Mouse (Mus musculus): ENCODE data around the gene Dse. TPM values are rescaled to one million over a fixed set of nuclear protein-coding genes. Genes with fewer than 3 reads are reported as not detected.
"Not testable (repeated sequence)": the region's sequence is repeated elsewhere in the genome, so short reads cannot be mapped to it uniquely, and the experiment has no call there.

The Dse gene
- total RNA-seq (2021), result 1 to 10 TPM; 5.7 to 6.7 TPM
- long read RNA-seq, experiment 1, full-length matches to known transcripts, result 1 of 4 reads
- long read RNA-seq, experiment 1, partial matches to known transcripts, result 1 of 4 reads
- long read RNA-seq, experiment 1, other reads (novel, unspliced or antisense), result 2 of 4 reads
- long read RNA-seq, experiment 2, full-length matches to known transcripts, result 4 of 6 reads
- long read RNA-seq, experiment 2, partial matches to known transcripts, result 1 of 6 reads
- long read RNA-seq, experiment 2, other reads (novel, unspliced or antisense), result 1 of 6 reads

DNA sequence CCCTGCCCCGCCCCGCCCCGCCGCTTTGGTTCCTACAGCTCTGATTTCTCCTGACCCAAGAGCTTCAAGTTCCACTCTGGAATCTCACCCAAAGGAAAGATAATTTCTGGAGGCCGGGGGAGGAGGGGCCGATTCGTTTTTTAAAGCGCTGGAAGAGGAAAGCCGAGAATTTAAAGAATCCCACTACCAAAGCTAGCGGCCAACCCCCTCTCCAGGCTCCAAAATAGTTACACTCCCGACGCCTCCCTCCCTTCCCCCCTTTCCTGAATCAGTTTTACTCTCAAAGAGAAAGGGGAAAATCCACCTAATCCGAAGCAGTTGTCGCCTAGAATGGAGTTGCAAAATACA, at the start of gene Dse:
Gene Dse, minus strand, starts transcription at position 213 of the 348 bp plus-strand sequence.
- DNase-seq, result no peak
- intact Hi-C loops (cut with DNase I), result loop anchor here (2.0 kb wide), 1 partner anchor 75 kb away; the partner anchor contains the start of gene Tspyl1

DNA sequence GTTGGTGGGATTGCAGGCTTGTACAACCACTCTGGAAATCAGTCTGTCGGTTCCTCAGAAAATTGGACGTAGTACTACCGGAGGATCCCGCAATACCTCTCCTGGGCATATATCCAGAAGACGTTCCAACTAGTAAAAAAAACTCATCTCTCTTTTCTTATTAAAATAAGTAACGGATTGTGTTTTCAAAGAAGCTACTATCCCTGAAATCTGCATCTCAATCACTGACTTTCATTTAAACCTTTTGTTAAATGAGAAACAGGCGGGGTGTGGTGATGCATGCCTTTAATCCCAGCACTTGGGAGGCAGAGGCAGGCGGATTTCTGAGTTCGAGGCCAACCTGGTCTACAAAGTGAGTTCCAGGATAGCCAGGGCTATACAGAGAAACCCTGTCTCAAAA, 45.3 kb upstream of the Dse start:
- DNase-seq; intact Hi-C loops (cut with DNase I): not testable (repeated sequence)

DNA sequence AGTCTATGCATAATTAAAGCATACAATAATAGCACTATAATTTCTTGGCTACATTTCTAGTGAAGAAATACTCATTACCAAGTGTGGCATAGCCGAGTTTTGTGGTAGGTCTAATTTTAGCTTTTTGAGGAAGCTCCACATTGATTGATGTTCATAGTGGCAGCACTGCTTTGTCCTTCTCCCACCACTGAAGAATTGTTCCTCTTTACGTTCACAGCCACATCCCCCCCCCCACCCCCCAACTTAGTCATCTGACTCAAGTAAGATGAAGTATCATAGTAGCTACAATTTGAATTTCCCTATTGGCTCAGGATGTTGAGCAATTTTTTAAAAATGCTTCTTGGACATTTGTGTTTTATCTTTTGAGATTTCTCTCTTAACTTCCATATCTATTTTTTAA, 42.1 kb upstream of the Dse start:
- intact Hi-C loops (cut with DNase I), result no loop called here
- no peak for DNase-seq

DNA sequence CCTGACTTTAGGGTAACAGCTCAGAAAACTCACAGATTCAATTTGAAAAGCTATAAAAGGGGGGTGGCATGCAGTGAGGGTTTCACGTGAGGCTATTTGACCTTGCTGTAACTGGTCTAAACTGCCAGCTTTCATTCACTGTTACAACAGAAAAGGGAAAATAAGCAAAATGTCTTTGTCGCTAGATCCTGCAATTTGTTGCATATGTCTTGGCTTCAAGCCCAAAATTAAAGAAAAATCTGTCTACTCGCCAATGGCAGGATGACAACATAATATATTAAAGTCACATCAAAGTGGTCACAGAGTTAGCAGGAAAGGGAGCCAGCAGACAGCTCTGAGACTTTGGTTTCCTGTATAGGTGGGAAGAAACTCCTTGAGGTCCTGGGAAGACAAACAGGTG, 40.2 kb upstream of the Dse start:
- no peak for DNase-seq
- intact Hi-C loops (cut with DNase I), result no loop called here

DNA sequence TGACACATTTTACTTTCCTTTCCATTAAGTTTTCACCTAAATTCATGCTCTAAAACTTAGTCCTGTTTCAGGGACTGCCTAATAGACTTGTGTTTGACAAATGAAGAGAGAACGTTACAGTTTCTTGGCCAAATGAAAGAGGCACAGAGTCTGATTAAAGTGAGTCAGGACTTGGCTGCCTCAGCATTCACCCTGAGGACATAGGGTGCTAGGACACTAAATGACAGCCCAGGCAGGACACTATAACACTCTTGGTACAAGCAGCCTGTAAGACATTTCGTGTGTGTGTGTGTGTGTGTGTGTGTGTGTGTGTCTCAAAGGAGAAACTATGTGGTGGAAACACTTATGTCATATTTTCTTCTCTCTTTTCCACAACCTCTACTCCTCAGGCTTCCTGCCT, 38.6 kb upstream of the Dse start:
- intact Hi-C loops (cut with DNase I), result no loop called here
- DNase-seq, result peak in 1 of 2 experiments; percentile 5

DNA sequence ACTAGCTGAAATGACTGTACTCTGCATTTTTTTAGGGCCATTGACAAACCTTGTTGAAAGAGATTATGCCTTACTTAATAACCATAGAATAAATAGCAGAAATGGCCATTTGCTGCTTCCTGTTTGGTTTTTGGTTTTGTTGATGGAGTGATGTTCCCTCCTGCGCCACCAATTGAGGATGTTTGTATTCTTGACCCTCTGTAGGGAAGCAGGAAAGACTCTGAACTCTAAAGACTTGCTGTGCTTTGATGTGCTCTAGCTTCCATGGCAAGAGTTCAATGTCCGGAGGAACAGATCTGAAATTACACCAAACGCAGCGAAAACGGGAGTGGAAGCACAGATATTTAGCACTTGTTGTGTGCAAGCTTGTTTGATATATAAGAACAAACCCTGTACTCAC, 37.2 kb upstream of the Dse start:
- intact Hi-C loops (cut with DNase I), result no loop called here
- no peak for DNase-seq

DNA sequence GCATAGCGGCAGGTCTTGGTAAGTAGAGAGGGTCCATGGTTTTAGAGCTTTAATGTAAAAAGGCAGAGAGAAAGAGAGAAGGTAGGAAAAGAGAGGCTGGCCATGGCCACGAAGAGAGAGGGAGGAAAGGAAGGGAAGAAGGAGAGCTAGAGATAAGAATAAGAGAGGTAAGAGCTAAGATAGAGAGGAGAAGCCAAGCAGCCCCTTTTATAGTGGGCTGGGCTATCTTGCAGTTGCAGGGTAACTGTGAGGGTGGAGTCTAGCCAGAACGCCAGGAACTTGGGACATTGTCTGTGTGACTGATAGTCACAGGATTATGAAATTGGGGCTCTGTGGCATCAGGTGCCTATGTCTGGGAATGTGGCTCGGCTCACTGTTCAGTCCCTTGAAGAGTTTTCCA, 31.0 kb upstream of the Dse start:
- intact Hi-C loops (cut with DNase I), result no loop called here
- DNase-seq, result no peak

DNA sequence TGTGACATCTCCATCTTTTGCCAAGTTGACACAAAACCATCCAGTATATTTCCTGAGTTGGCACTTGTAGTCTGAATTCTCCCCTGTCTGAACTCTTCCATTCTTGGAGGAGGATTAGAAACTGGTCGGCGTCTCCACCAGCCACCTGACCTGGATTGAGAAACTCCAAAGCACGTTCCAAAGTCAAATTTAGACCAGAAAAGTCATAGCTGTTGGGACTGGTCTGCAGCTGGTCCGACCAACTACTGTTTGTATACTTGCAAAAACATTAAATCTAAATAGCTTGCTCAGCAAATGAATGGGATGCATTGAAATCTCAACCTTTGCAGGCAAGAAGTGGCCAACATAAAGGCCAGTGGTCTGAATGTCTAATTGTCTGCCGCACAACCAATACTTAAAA, 29.1 kb upstream of the Dse start:
- DNase-seq, result no peak
- intact Hi-C loops (cut with DNase I), result no loop called here

DNA sequence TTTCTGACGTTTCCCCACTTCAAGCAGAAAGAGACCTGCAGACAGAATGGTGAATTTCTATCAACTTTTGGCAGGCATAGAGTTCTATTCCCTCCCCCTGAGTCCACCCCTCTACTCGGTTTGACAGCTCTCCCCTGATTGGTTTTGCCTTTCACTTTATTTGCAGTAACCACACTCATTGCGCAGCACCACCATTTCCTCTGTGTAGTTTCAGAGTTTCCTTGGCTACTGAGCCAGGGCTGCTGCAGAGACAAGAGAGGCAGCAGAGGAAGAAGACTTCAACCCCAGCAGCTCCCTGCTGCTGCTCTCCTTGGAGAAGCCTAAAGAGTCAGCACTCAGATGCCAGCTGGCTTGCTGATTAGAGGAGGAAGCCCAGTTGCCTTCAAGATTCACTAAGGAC, 27.9 kb upstream of the Dse start:
- intact Hi-C loops (cut with DNase I), result no loop called here

DNA sequence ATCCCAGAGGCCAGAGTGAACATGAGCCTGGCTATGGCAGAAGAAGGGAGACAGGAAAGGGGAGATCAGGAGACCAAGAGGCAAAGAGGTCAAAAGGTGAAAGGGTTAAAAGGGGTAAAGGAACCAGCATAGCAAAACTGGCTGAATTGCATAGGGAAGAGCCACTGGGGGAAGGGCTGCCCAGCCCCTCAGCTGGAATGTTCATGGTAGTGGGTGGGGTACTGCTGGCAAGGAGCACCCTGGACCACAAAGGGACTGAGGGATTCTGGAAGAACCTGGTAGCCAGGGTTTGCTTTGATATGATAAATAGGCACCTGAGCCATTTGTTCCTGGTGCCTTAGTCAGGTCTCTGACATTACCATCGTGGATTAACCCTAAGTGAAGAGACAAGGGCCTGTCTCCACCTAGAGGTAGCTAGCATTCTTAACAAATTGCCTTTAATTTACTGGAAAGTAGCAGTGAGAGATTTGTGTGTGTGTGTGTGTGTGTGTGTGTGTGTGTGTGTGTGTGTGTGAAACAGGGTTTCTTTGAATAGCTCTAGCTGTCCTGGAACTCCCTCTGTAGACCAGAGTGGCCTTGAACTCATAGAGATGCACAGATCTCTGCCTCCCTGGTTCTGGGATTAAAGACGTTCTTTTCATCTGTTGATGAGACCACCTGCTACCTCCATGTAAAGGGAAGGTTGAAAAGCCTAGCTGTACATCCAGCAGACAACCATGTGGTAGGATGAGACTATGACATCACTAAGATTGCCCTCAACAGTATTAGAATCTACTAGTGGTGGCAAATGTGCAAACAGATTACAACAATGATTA, 26.6 kb upstream of the Dse start:
- DNase-seq, result no peak
- intact Hi-C loops (cut with DNase I), result no loop called here

More for the DNA sequence above, 27.9 kb upstream of the Dse start:
- DNase-seq, result no peak

DNA sequence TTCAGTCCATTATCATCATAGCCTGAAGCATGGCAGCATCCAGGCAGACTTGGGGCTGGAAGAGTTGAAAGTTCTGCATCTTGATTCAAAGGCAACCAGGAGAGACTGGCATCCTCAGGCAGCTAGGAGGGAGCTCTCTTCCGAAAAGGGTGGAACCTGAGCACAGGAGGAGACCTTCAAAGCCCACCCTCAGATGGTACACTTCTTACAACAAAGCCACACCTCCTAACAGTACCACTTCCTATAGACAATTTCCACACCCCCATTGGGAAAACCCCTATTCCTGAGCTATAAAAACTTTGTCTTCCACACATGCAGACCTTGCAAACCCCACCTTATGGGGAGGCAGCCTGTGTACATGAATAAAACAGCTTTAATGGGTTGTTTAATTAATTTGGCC, 25.9 kb upstream of the Dse start:
- DNase-seq, result no peak
- intact Hi-C loops (cut with DNase I), result no loop called here

DNA sequence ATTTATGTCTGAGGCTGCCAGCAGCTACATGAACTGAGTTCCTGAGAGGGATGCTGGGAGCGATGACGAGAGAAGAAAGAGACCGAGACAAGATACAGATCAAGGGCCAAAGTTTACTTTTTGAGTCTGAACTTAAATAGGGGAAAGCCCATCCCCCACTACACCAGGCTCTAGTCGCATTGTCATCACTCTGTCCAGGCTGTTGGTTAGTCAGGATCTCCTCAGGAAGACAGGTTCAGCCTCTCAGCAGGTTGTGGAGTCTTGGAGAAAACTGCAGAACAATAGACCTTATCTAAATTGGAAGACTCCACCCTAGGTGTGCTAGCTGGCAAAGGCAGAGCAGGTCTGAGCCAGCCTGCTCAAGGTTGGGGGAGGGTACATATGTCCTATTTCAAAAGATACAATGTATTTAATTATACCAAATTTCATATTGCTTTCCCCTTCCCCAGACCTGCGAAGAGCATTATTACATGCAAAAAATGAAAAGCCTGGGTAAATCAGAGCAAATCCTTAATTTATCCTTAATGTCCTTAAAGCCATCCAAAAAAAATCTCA, 22.7 kb upstream of the Dse start:
- no peak for DNase-seq
- intact Hi-C loops (cut with DNase I), result no loop called here

DNA sequence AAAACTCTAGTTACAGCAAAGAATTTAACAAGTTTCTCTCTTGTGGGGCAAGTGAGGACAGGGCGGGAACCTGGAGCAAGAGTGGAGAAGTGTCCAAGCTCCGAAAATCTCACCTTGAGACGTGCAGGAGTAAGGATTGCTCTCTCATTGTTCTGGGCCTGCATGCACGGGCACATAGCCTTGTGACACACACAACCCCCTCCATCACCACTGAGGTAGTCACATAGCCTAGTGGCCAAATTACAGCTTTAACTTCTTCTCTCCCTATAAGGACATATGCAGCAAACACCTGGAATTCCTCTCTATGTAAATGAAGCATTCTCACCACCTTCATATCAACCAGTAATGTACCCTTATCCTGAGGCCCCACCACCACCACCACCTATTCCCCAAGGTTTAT, 22.0 kb upstream of the Dse start:
- intact Hi-C loops (cut with DNase I), result no loop called here
- DNase-seq, result no peak

DNA sequence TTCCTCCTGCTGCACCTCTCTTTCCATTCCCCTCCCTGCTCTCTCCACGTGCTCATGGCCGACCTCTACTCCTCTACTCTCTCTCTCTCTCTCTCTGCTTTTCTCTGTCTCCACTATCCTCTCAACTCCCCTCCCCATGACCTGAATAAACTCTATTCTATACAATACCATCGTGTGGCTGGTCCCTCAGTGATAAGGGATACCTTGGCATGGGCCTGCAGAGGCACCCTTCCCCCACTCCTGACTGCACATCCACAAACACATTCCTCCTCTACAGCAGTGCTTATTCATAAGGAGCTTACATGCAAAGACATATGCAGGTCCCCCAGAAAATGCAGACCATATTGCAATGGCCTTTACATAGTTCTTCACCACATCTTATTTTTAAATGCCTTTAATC, 16.1 kb upstream of the Dse start:
- DNase-seq, result no peak
- intact Hi-C loops (cut with DNase I), result no loop called here

DNA sequence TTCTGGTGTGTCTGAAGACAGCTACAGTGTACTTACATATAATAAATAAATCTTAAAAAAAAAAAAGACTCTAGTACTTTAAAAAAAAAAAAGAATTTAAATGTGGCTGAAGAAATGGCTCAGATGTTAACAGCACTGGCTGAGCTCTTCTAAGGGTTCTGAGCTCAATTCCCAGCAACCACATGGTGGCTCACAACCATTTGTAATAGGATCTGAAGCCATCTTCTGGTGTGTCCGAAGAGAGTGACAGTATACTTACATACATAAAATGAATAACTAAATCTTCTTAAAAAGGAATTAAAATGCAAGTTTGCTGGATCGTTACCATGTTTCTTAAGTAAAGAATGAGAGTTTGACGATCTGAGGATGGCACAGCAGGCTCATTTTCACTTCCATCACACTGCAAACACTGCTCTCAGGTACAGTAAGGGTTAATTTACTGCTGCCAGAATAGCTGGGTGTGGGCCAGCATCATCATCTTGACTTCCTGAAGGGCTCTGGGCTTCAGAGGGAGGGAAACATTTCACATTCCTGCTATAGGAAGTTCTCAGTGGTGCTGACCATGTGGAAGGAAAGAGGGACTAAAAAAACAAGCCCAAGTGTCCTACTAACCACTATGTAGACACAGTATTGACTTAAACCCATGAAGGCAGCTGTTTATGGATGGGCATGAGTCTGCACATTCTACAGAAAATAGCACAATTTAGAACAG, 14.6 kb upstream of the Dse start:
- no peak for DNase-seq

DNA sequence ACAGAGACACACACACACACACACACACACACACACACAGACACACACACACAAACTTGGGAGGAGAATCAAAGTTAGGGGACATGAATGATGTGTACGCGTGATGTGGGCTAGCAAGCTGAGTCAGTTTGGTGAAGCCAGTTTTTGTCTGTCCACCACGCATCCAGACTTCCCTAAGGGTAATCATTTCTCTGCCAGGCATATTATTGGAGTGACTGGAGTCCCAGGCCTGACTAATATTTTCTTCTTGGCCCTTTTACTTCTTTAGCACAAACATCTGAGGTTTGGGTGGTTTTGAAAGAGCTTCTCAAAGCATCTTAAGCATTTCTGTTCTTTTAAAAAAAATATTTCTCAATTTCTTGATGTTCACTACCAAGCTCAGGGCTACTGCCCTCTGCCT, 10.7 kb upstream of the Dse start:
- intact Hi-C loops (cut with DNase I), result no loop called here
- DNase-seq, result no peak

More for the DNA sequence above, 14.6 kb upstream of the Dse start:
- intact Hi-C loops (cut with DNase I), result no loop called here

DNA sequence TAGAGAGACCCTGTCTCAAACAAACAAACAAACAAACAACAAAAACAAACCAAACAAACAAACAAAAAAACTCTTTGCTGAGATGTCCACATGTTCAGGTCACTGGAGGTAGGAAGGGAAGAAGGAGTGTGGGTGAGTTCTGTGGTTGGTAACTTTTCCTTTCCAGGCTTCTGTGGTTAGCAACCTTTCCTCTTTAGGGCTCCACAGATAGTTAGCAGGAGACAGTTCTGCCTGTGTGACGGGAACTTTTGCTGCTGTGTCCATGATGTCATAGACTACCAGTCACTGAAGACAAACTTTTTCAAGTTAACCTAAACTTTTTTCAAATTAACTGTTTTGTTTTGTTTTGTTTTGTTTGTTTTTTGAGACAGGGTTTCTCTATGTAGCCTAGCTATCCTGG, 8.2 kb upstream of the Dse start:
- DNase-seq, result no peak
- intact Hi-C loops (cut with DNase I), result no loop called here

DNA sequence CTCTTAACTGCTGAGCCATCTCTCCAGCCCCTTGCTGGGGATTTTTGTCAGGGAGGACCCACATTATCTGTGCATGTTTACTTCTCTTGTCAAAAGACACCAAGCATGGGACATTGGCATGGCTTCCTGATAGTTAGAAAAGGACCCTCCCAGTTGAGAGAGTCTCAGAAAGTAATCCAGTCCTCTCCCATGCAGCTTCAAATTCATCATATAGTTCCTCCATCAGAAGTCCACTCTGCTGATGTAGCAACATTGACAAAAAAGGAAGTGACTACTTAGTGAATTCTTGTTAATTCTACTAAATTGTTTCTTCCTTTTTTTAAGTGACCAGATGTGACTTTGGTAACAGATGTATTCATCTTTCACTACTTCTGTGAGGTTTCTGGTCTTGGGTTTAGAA, 2.4 kb upstream of the Dse start:
- no peak for DNase-seq
- intact Hi-C loops (cut with DNase I), result no loop called here

DNA sequence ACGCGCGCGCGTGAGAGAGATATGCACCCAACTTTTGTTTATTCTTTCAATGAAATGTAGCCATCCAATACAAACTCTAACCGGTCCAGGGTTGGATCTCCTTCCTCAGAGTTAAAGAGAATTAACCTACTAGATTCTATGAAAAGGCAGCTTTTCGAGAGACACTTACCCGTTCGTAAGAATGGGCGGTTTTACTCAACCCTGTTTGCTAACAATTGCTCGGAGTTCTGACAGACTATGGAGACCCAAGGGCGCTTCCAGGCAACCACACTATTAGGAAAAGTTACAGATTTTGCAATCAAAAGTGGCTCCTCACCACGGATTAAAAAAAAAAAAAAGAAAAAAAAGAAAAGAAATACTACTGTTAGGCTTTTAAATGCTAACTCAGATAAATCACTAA, 516 bp upstream of the Dse start:
- intact Hi-C loops (cut with DNase I), result no loop called here
- DNase-seq, result no peak

DNA sequence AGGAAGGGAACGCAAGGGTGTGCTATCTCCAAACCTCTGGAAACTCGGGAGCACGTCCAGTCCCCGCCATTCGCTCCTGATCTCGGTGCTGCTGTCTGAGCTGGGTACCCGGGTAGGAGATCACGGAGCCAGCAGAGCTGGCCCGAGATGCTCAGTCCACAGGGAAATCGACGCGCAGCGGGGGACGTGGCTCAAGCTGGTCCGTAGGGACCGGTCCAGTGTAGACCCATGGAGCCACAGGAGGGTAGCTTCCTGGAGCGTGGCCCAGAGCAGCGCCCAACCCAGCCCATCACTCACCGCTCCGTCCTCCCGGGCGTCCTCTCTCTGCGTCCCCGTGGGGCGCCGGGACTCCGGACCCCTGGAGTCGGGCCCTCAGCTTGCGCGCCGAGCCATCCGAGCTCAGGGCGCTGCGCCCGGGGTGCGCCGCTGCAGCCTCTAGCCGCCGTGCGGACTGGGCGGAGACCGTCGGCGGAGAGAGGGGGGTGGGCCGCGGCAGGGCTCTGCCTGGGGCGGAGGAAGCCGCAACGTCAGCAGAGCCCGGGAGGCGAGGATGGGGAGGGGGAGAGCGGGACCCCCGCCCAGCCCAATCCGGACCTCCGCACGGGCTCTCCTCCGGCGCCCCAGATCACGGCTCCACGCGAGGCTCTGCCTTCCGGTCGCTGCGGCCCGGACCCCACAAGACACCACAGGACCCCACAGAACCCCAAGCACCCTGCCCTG, 572 bp downstream of the Dse start:
- DNase-seq, result peak; percentile 78 to 84
- intact Hi-C loops (cut with DNase I), result loop anchor here (2.0 kb wide), 1 partner anchor 76 kb away; the partner anchor contains the start of gene Tspyl1

DNA sequence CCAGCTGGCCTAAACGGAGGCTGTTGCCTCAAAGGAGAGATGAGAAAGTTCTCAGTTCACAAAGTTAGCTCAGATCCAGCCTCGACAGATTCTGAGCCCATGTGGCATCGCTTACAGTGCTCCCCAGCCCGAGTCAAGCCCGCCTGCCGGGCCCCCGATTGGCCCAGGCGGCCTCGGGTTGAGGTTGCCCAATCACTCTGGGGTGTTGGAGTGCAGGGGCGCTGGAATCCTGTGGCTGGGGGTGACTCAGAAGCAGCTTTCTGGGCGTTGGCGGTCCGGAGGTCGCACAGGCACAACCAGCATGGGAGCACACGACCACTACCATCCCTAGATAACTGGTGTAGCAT, 1.1 kb downstream of the Dse start:
- peak; percentile 62 to 70 for DNase-seq
- intact Hi-C loops (cut with DNase I), result loop anchor here (2.0 kb wide), 1 partner anchor 76 kb away; the partner anchor contains the start of gene Tspyl1

Measured in heart, postnatal 14 days (tissue).